ENCODE assay signal across 10 mouse cellular contexts in the genomic region with DNA sequence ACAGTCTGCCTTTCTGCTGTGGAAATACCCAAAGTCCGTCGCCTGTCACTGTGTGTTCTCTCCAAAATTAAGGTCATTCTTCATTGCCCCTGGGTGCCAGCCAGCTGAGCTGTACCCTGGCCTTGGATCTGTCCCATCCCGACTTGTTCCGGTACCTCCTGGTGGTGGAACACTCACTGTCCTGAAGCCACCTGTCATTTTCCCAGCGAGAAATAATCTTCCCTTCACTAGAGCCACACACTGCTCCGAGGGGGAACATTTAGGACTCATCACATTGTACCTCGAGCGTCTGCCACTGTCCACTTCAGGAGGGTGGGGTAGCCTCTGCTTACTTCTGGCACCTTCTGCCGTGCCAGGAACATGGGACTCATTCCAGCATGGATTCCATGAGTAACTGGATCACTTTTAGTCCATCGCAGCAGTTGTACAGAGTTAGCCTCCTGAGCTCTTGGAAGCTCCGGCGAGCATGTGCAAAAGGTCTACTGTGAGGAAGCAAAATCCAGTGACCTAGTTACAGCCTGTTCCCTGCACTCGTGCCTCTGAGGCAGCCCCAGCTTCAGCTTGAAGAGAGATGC.
A peak's percentile ranks its signal among the peaks of the same experiment; 100 is the strongest.
DNase-seq lines count a peak whose midpoint lies in the region; ATAC-seq and TF ChIP-seq lines count a peak whose summit lies in the region.
"Had no signal": no experiment of that assay in that cellular context is flagged by ENCODE, and none has a peak within 500 bp of the region (broad histone marks: within the 10 kb centered on the region; RNA-seq: fewer than 3 reads in every experiment).

No protein-coding gene starts in this region.

- no peak for TF ChIP-seq EP300 in heart, postnatal 0 days (IDR thresholded peaks at IDR 0.05; ENCODE audit: low read depth)

- no peaks in the 10 kb centered on the region for H3K27me3 ChIP-seq in kidney, embryonic 14.5 days (ENCODE audit: control insufficient read depth, insufficient read depth, low read length)
- H3K27me3 ChIP-seq in heart, postnatal 0 days (ENCODE audit: control insufficient read depth, insufficient read depth, low read length), result no peaks in the 10 kb centered on the region
- H3K27me3 ChIP-seq: embryonic facial prominence, embryonic 15.5 days; liver, embryonic 15.5 days had no signal

- H3K4me2 ChIP-seq in kidney, embryonic 14.5 days (replicated peaks; ENCODE audit: low read depth, low read length), result no peak overlapping the region
- H3K4me2 ChIP-seq in heart, postnatal 0 days (ENCODE audit: low read depth, low read length), result no peak overlapping the region
- H3K4me2 ChIP-seq: embryonic facial prominence, embryonic 15.5 days; liver, embryonic 15.5 days had no signal

- no peak overlapping the region for H3K27ac ChIP-seq in kidney, embryonic 14.5 days (ENCODE audit: low read depth, low read length)
- H3K27ac ChIP-seq in heart, postnatal 0 days (ENCODE audit: low read depth), result peak overlapping the region; percentile 73
- H3K27ac ChIP-seq: embryonic facial prominence, embryonic 15.5 days; liver, embryonic 15.5 days had no signal

- H3K4me3 ChIP-seq in kidney, embryonic 14.5 days (ENCODE audit: low read length), result no peak overlapping the region
- no peak overlapping the region for H3K4me3 ChIP-seq in heart, postnatal 0 days (ENCODE audit: low read depth, low read length)
- H3K4me3 ChIP-seq: embryonic facial prominence, embryonic 15.5 days; liver, embryonic 15.5 days had no signal

- 0 out of 2 replicates have a peak, but pooled peaks cover 4% of the 10 kb centered on the region for H3K4me1 ChIP-seq in kidney, embryonic 14.5 days (ENCODE audit: control insufficient read depth, insufficient read depth, low read length)
- H3K4me1 ChIP-seq in heart, postnatal 0 days (ENCODE audit: control insufficient read depth, insufficient read depth), result peaks cover 11% of the 10 kb centered on the region
- H3K4me1 ChIP-seq: liver, embryonic 15.5 days had no signal

- TF ChIP-seq CTCF in heart, postnatal 0 days (IDR thresholded peaks at IDR 0.05; ENCODE audit: low read depth), result no peak

- no peaks in the 10 kb centered on the region for H3K9me3 ChIP-seq in kidney, embryonic 14.5 days (ENCODE audit: control insufficient read depth, low read length)
- no peaks in the 10 kb centered on the region for H3K9me3 ChIP-seq in heart, postnatal 0 days (replicated peaks; ENCODE audit: control insufficient read depth, low read length)
- H3K9me3 ChIP-seq: embryonic facial prominence, embryonic 15.5 days; liver, embryonic 15.5 days had no signal

- 95% methylated on average over 13 of the region's 13 CpGs for WGBS in kidney, embryonic 14.5 days
- 62% methylated on average over 13 of the region's 13 CpGs for WGBS in heart, postnatal 0 days

- no peak overlapping the region for H3K9ac ChIP-seq in kidney, embryonic 14.5 days (ENCODE audit: low read depth, low read length)
- H3K9ac ChIP-seq in heart, postnatal 0 days (replicated peaks; ENCODE audit: low read depth, low read length), result 0 out of 2 replicates have a peak overlapping the region, but pooled peaks have one; percentile 26
- H3K9ac ChIP-seq: embryonic facial prominence, embryonic 15.5 days; liver, embryonic 15.5 days had no signal

- no peaks in the 10 kb centered on the region for H3K36me3 ChIP-seq in kidney, embryonic 14.5 days (ENCODE audit: control insufficient read depth, insufficient read depth, low read length)
- no peaks in the 10 kb centered on the region for H3K36me3 ChIP-seq in heart, postnatal 0 days (replicated peaks; ENCODE audit: control insufficient read depth, insufficient read depth, low read length)
- H3K36me3 ChIP-seq: embryonic facial prominence, embryonic 15.5 days; liver, embryonic 15.5 days had no signal

- ATAC-seq in kidney, embryonic 14.5 days (ENCODE audit: low FRiP score, low TSS enrichment), result no peak
- ATAC-seq in heart, postnatal 0 days (ENCODE audit: insufficient read depth, low read depth), result peak; percentile 7; the same call in 1 of the 2 replicates
- no peak for ATAC-seq in erythroblast, adult 5-6 weeks (replicated peaks; ENCODE audit: low FRiP score, poor library complexity, severe bottlenecking)
- no peak for ATAC-seq in granulocyte monocyte progenitor cell, adult 5-6 weeks (replicated peaks; ENCODE audit: poor library complexity, severe bottlenecking)

- peak; percentile 88 for DNase-seq in kidney, adult 9 months
- peak; percentile 92 for DNase-seq in adrenal gland, adult 2 months
- DNase-seq in cerebellum, adult 8-10 months, result peak; percentile 96
- DNase-seq in heart, postnatal 0 days (ENCODE audit: low spot score), result no peak
- DNase-seq in lung, postnatal 10 days, result no peak

Comparison
In these comparisons a context has a peak if more than half of its experiments do, and no peak if none do; other contexts are left out.
1. DNase-seq: peak in kidney, adult 9 months (single experiment), adrenal gland, adult 2 months (single experiment) and cerebellum, adult 8-10 months (single experiment); none in heart, postnatal 0 days (single experiment) and lung, postnatal 10 days (single experiment).